Mouse (Mus musculus) heart, embryonic 16.5 days (tissue): ENCODE results near the gene Btnl2. TPM values are rescaled to one million over a fixed set of nuclear protein-coding genes. Genes with fewer than 3 reads are reported as not detected.

Experiments
- ATAC-seq: fragments of 200-750 bp; cut with Nextera tagmentation; replicated peaks from 2 replicates; pipeline ENCODE4 v1.8.0; 2017; ENCODE audit warnings: moderate number of reproducible peaks; ENCODE audit not compliant: insufficient read depth, low FRiP score; ENCODE audit errors: extremely low read depth
- H3K27ac ChIP-seq: fragments of 300-500 bp; sonication (generic); 2 replicates; pipeline ENCODE4 v1.5.1; 2014; ENCODE audit warnings: mild to moderate bottlenecking, low read length, control low read depth, moderate library complexity
- H3K27me3 ChIP-seq: fragments of 300-500 bp; sonication (generic); 2 replicates; pipeline ENCODE4 v1.6.1; 2014; ENCODE audit warnings: low read length, mixed read lengths; ENCODE audit not compliant: control insufficient read depth, insufficient read depth
- H3K36me3 ChIP-seq: fragments of 300-500 bp; sonication (generic); 2 replicates; pipeline ENCODE4 v1.6.1; 2014; ENCODE audit not compliant: control insufficient read depth, insufficient read depth
- H3K4me1 ChIP-seq: fragments of 300-500 bp; sonication (generic); 2 replicates; pipeline ENCODE4 v1.6.1; 2014; ENCODE audit warnings: low read length, mixed read lengths; ENCODE audit not compliant: control insufficient read depth, insufficient read depth
- H3K4me2 ChIP-seq: fragments of 300-500 bp; sonication (generic); 2 replicates; pipeline ENCODE4 v1.6.1; 2014; ENCODE audit warnings: low read depth, mild to moderate bottlenecking, control low read depth, low read length
- H3K4me3 ChIP-seq: fragments of 300-500 bp; sonication (generic); 2 replicates; pipeline ENCODE4 v1.5.1; 2014; ENCODE audit warnings: mild to moderate bottlenecking, control low read depth, low read length
- H3K9ac ChIP-seq: fragments of 300-500 bp; sonication (generic); 2 replicates; pipeline ENCODE4 v1.6.1; 2014; ENCODE audit warnings: low read length, control low read depth
- H3K9me3 ChIP-seq: fragments of 300-500 bp; sonication (generic); replicated peaks from 2 replicates; pipeline ENCODE4 v1.6.1; 2016; ENCODE audit warnings: low read length; ENCODE audit not compliant: control insufficient read depth
- WGBS: fragments of 180-500 bp; shearing (Covaris S2); extraction: QIAGEN DNeasy Blood & Tissue Kit; methylation state at CpG from one replicate; pipeline ENCODE4 v1.1.7; 2014; 5-methylcytosine and 5-hydroxymethylcytosine counted together
- polyA plus RNA-seq: library from polyadenylated mRNA; unstranded; fragments of >200 nt; fragmentation: Nextera tagmentation; extraction: Ambion mirVana; gene quantifications from 2 replicates; pipeline ENCODE4 v1.2.1, GENCODE M21; 2015

Gene Btnl2
- polyA plus RNA-seq, 1 experiment from 2014 or later, result 0.09 TPM

DNA sequence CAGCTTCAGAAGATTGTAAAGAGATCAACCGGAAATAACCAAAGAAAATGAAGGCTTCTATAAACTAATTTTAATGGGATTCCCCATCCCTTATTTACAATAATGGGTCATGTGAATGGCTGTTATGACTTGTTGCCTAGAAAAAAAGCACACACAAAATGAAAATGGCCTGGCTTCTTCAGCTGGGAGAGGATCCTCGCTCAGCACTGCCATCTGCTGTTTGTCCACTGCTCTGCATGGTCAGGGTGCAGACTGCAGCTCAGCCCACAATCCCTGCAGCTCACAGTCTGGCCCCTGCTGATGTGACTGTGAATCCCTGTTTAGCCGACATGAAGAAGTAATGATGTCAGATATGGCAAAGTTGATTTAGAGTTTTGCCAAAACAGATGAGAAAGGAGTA is 41.2 kb upstream of the Btnl2 start:
- Histone ChIP-seq H3K9me3 (no peaks in the 10 kb centered on the region), H3K27me3 (no peaks in the 10 kb centered on the region), H3K4me3 (no peak overlapping the region), H3K27ac (no peak overlapping the region), H3K4me1 (no peaks in the 10 kb centered on the region), H3K36me3 (no peaks in the 10 kb centered on the region), H3K9ac (no peak overlapping the region), H3K4me2 (no peak overlapping the region)
- WGBS, result 39% methylated on average over 3 of the region's 3 CpGs
- no peak; the same call in 1 of the 2 replicates for ATAC-seq

DNA sequence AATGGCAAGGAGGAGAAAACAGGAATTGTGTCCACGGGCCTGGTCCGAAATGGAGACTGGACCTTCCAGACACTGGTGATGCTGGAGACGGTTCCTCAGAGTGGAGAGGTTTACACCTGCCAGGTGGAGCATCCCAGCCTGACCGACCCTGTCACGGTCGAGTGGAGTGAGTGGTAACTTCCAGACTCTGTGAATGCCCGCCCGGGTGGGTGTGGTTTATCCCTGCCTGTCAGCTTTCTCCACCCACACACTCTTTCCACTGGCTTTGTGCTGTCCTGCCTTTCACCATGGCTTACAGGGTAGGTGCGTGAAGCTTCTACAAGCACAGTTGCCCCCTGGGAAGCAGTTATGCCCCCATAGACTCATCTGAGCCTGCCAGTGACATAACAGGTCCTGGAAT is 40.3 kb upstream of the Btnl2 start:
- 69% methylated on average over 9 of the region's 9 CpGs for WGBS
- H3K27ac ChIP-seq, result no peak overlapping the region
- H3K27me3 ChIP-seq, result no peaks in the 10 kb centered on the region
- no peak overlapping the region for H3K4me3 ChIP-seq
- H3K4me2 ChIP-seq, result no peak overlapping the region
- no peak overlapping the region for H3K9ac ChIP-seq
- H3K4me1 ChIP-seq, result no peaks in the 10 kb centered on the region
- no peaks in the 10 kb centered on the region for H3K9me3 ChIP-seq
- H3K36me3 ChIP-seq, result no peaks in the 10 kb centered on the region
- ATAC-seq, result no peak

DNA sequence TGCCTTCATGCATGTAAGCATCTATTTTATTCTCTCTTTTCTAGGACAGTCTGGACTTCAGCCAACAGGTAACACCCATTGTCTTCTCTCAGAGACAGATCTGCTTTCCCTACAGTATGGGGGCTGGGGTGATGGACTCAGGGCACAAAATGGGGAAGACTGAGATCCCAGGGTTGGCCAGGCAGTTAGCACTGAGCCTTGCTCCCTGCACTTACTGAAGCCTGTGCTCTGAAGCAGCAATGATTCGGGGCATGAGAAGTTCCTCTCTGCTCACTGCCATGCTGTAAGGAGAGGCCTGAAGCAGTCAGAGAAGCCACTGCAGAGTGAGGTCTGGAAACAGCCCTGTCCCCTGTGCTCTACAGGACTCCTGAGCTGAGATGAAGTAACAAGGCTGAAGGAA is 39.1 kb upstream of the Btnl2 start:
- Histone ChIP-seq H3K27me3 (no peaks in the 10 kb centered on the region), H3K9me3 (no peaks in the 10 kb centered on the region), H3K9ac (no peak overlapping the region), H3K27ac (no peak overlapping the region), H3K36me3 (no peaks in the 10 kb centered on the region), H3K4me2 (no peak overlapping the region), H3K4me1 (no peaks in the 10 kb centered on the region), H3K4me3 (no peak overlapping the region)
- 79% methylated on average over 1 of the region's 1 CpGs for WGBS
- ATAC-seq, result no peak

DNA sequence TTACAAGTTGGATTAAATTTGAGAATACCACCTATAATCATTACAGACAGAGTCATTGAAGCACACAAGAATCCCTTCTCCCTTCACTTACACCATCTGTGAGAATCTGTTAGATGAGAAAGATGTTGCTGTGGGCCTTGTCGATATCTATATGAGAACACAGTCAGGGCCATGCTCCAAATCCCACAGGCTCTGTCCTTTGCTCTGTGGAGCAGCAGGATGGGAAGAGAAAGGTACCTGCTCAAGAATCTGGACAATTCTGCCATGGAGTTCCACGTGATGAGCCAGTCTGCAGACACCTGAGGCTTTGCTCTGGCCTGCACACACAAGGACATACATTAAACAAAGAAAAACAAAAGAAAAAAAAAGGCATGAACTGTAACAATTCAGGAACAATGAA is 37.9 kb upstream of the Btnl2 start:
- no peak for ATAC-seq
- Histone ChIP-seq H3K9ac (no peak overlapping the region), H3K9me3 (no peaks in the 10 kb centered on the region), H3K4me2 (no peak overlapping the region), H3K27ac (no peak overlapping the region), H3K4me3 (no peak overlapping the region), H3K4me1 (no peaks in the 10 kb centered on the region), H3K36me3 (no peaks in the 10 kb centered on the region), H3K27me3 (no peaks in the 10 kb centered on the region)
- 68% methylated on average over 2 of the region's 2 CpGs for WGBS

DNA sequence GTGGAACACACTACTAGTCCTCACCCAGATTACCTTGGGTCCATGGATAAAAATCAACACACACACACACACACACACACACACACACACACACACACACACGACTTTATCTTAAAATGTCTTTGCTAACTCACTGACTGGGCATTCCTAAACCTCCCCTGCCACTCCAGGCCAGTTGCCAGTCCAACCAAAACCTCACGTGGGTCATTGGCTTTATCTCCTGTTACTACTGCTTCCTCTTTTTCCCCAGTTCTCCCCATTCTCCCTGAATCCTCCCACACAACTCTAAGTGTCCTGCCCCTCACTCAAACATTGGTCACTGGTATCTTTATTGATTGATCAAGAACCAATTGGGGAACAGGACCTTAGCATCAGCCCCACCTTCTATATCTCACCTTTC is 37.3 kb upstream of the Btnl2 start:
- 12% methylated on average over 2 of the region's 2 CpGs for WGBS
- Histone ChIP-seq H3K27ac (no peak overlapping the region), H3K27me3 (no peaks in the 10 kb centered on the region), H3K36me3 (no peaks in the 10 kb centered on the region), H3K9ac (no peak overlapping the region), H3K4me2 (no peak overlapping the region), H3K4me3 (no peak overlapping the region), H3K4me1 (no peaks in the 10 kb centered on the region), H3K9me3 (no peaks in the 10 kb centered on the region)
- no peak for ATAC-seq

DNA sequence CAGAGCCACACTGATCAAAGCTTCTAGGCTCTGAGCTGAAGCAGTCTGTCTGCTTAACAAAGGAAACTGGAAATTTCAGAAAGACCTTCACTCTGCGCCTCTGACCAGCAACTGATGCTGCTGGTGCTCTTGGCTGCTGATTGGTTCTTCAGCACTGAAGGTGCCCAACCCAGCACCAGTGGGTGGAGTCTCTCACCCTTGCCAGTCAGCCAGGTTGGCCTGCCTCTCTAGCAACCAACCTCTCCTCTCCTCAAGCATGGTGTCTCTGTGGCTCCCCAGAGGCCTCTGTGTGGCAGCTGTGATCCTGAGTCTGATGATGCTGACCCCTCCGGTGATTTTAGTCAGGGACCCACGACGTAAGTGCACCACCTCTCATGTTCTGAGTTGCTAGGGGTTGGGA is 29.2 kb upstream of the Btnl2 start, which contains the start of gene H2-Eb2:
TSS of gene H2-Eb2 (plus strand) at position 230 of the 400 bp plus-strand sequence.
- Histone ChIP-seq H3K27ac (no peak within 1 kb of the TSS), H3K4me3 (no peak within 1 kb of the TSS), H3K4me2 (no peak within 1 kb of the TSS), H3K27me3 (no peaks in the 10 kb centered on the region), H3K9me3 (no peaks in the 10 kb centered on the region), H3K9ac (no peak within 1 kb of the TSS), H3K4me1 (no peaks in the 10 kb centered on the region), H3K36me3 (no peaks in the 10 kb centered on the region)
- 47% methylated on average over 4 of the region's 4 CpGs for WGBS
- ATAC-seq, result no peak

DNA sequence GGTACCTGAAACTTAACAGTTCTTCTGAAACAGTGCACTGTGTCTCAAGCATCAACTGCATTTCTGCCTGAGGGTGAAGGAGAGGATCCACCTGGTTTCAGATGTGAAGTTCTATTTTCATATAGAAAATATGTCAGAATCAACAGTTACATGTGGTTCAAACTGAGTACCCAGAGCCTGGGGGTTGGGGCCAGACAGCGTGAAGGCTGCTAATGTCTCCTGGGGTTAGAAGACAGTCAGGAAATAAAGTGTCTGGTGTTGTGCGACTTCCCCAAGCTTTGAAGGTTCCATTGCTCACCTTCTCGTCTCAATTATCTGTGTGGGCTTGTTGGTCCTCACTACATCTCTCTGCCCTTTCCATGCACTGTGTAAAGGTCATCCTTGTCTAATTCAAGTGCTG is 28.2 kb upstream of the Btnl2 start:
- ATAC-seq, result no peak
- Histone ChIP-seq H3K9ac (no peak overlapping the region), H3K27ac (no peak overlapping the region), H3K27me3 (no peaks in the 10 kb centered on the region), H3K9me3 (no peaks in the 10 kb centered on the region), H3K36me3 (no peaks in the 10 kb centered on the region), H3K4me3 (no peak overlapping the region), H3K4me2 (no peak overlapping the region), H3K4me1 (no peaks in the 10 kb centered on the region)
- WGBS, result 66% methylated on average over 3 of the region's 3 CpGs

DNA sequence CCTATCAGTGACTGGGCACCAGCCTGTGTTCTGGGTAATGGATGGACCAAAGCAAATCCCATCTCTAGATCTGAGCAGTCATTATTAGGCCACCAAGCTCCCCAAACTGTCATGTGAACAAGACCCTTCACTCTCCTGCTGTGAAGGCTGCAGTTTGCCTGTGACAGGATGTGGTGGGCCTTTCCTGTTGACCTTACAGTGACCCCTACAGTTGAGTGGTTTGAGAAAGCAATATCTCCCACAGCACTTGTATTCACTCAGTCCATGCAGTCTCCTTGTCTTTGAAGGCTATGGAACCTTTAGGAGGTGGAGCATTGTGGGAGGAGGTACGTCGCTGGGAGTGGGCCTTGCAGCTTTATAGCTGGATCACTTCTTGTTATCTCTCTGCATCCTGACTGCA is 24.8 kb upstream of the Btnl2 start:
- Histone ChIP-seq H3K9ac (no peak overlapping the region), H3K36me3 (no peaks in the 10 kb centered on the region), H3K27ac (no peak overlapping the region), H3K4me1 (no peaks in the 10 kb centered on the region), H3K4me2 (no peak overlapping the region), H3K9me3 (no peaks in the 10 kb centered on the region), H3K4me3 (no peak overlapping the region), H3K27me3 (no peaks in the 10 kb centered on the region)
- WGBS, result 20% methylated on average over 2 of the region's 2 CpGs
- no peak for ATAC-seq

DNA sequence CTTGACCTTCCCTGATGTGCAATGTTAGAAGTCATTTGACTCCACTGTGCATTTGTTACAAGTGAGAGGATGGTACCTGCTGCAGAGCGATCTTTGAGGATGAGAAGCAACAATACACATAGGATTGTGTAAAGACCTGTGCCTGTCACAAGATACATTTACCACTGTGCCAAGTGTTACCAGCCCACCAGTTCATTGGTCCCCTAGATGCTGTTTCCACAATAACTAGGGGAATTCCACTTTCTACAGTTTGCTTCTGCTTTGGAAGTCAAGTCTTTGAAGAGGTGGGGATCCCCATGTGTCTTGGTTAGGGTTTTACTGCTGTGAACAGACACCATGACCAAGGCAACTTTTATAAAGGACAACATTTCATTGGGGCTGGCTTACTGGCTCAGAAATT is 23.4 kb upstream of the Btnl2 start:
- Histone ChIP-seq H3K9me3 (no peaks in the 10 kb centered on the region), H3K4me2 (no peak overlapping the region), H3K4me3 (no peak overlapping the region), H3K27ac (no peak overlapping the region), H3K36me3 (no peaks in the 10 kb centered on the region), H3K4me1 (no peaks in the 10 kb centered on the region), H3K9ac (no peak overlapping the region), H3K27me3 (no peaks in the 10 kb centered on the region)
- no peak for ATAC-seq
- 95% methylated on average over 1 of the region's 1 CpGs for WGBS
